Mouse (Mus musculus) layer of hippocampus, adult 8-10 months (tissue): Measurements from ENCODE around the gene Ift27. TPM values are rescaled to one million over a fixed set of nuclear protein-coding genes. Genes with fewer than 3 reads are reported as not detected.
A peak's percentile ranks its signal among the peaks of the same experiment; 100 is the strongest.

Source experiments
- DNase-seq, 2 experiments: peaks; one replicate each; pipeline ENCODE4 v3.0.0; 2022; ENCODE audit warnings: low spot score in 2 of 2
- total RNA-seq, 4 experiments: library from RNA; stranded (reverse); gene quantifications; 2 replicates each; pipeline ENCODE4 v1.2.4; 2022

Gene Ift27
- total RNA-seq: 10 to 100 TPM; 20.4 to 29.8 (median 25.7) TPM

DNA sequence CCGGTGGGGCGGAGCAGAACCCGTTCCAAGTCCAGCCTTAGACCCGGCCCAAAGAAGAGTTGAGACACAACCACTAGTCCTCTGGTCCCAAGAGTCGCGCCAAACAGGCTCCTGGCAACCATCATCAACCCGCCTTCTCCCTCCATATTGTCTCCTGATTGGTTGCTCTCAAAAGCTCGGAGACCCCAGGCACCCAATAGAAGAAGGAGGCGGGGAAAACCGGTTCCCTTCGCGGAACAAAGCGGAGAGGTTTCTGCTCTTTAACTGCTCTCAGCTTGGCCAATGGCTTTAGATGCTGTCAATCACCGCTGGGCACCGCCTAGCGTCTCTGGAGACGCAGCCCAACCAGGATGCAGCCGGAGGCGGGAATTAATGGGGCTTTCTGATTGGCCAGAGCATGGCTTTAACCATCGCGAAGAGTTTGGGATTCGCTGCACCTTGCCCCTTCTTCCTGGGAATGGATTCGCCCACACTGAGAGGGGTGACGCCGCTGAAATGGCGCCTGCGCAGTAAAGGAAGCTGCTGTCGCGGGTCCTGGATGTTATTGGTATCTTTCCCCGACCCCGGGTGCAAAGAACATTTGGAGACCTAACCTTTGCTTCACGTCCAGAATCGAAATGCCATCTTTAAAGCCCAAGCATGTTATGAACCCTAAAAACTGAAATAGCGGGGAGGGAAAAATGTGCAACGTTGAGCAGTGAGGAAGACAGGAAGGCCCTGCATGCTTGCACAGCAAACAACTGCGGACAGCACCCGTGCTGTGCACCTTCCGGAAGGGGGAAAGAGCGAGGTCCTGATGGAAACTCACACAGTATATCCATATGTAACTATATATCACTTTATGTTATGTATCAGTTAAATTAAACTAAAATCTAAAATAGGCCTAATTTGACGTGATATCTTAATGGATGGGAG is at the start of gene Ift27:
TSS of gene Ift27 (minus strand) at position 136 of the 915 bp plus-strand sequence.
- peak; percentile 99 to 100 for DNase-seq

DNA sequence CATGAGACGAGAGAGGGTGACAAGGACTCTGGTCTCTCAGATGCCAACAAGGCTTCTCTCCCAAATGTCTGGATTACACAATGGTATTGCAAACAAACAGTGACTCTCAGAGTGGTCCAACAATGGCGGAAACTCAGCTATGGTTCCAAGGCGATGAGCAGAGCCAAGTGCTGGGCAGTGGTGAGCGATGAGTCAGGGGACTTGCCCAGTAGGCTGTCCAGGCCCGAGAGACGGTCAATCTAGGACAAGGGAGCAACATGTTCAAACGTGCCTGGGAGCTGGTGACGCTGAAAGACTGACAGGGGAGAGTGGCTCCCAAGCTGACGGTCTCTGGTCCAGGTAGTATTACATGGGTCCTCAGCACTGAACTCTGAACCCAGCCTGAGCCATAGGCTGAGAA is 41.4 kb upstream of the Ift27 start:
- no peak for DNase-seq

DNA sequence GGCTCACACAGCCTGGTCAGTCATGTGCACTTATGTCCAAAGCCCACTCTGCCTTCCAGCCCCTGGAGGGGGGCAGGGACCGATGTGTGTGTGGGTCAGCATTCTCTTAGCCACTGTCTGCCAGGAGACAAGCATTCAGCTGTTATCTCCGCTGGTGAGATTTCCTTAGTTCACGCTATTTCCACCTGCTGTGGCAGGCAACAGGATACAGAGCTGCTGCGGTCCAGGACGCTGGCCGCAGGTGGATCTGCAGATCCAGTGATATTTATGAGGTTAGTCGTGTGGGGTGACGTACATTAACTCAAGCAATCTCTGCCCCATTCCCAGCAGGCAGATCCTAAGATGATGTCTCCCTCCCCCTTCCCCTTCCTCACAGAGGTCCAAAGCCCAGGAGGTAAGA is 37.5 kb upstream of the Ift27 start:
- no peak for DNase-seq

DNA sequence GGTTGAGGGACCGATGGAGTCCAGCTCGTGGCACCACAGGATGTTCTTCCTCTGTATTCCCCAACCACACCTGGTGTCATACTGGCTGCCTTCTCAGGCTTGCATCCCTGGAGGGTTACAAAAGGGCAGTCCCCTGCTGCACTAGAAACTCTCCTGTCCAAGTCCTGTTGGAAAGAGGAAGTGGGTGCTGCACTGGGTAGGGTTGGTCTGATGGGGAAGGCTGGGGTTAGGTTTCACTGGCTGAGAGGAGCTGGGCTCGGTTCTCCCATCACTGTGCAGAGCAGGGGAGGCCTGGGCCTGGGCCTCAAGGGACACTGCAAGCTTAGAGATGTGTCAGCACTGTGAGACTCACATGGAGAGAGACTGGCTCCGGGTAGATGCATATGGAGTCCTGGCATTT is 36.3 kb upstream of the Ift27 start:
- no peak for DNase-seq

DNA sequence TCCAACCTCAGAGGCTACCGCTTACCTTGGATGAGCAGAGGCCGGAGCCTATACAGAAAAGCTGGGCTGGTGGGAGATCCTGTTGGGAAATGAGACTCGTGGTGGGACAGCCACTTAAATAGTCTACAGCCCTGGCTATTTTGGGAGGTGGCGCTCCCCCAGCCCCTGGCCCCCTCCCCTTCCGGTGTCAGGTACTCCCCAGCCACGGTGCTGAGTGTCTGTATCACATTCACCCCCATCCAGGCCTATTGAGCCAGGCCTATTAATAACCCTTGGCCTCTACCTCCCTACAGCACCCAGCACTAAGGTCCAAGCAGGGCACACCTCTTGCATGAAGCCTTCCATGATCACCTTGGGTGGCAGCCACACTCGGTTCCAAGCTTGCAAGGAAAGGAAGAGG is 32.4 kb upstream of the Ift27 start, which contains the start of gene Pvalb:
TSS of gene Pvalb (minus strand) at position 89 of the 400 bp plus-strand sequence.
- DNase-seq: no peak

DNA sequence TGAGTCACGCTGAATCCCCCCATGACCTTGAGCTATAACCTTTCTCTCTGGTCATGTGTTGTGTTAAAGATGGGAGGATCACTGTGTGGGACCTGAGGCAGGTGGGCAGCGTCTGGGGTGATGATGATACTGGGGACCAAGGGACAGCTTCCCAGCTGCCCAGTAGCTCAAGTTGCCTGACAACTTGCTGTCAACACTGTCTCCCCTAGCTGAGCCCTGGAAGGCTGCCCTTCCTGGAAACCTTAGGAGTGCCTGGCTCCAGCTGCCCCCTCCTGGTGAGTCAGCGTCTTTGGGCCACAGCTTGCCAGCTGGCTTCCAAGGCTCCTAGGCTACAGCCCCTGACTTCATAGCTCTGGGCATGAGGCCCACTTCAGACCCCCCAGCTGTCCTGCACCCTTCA is 31.3 kb upstream of the Ift27 start:
- peak in 1 of 2 experiments; percentile 21 for DNase-seq

DNA sequence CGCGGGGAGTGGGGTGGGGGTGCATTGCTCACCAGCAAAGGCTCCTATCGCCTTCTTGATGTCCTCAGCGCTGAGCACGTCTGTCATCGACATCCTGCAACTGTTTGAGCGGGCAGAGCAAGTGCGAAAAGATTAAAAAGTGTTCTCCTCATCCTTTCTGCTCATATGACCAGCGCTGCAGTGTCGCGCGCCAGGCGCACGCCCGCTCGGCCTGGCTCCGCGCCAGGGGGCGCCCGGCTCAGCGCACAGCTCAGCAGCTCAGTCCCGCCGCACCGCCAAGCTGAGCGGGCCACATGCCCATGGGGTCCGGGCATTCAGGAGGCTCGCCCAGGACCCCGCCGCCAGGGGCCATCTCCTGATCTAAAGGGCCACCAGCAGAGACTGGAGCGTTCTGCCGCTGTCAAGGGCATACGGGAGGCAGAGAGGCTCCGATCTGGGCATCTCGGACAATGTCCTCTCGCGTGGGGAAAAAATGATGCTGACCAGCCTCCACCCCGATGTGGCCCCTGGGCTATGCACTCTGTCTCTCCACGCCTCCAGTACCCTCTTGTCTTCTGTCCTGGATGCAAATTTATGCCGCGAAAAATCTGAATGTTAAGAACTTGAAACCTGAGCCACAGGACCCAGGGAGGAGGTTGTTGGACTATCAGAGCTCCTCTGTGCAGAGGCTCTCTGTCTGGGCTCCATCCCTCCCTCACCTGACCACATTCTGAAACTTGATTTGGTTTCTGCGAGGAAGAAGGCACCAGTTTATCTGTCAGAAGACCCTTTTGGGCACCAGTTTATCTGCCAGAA is 30.3 kb upstream of the Ift27 start:
- peak in 1 of 2 experiments; percentile 37 for DNase-seq

DNA sequence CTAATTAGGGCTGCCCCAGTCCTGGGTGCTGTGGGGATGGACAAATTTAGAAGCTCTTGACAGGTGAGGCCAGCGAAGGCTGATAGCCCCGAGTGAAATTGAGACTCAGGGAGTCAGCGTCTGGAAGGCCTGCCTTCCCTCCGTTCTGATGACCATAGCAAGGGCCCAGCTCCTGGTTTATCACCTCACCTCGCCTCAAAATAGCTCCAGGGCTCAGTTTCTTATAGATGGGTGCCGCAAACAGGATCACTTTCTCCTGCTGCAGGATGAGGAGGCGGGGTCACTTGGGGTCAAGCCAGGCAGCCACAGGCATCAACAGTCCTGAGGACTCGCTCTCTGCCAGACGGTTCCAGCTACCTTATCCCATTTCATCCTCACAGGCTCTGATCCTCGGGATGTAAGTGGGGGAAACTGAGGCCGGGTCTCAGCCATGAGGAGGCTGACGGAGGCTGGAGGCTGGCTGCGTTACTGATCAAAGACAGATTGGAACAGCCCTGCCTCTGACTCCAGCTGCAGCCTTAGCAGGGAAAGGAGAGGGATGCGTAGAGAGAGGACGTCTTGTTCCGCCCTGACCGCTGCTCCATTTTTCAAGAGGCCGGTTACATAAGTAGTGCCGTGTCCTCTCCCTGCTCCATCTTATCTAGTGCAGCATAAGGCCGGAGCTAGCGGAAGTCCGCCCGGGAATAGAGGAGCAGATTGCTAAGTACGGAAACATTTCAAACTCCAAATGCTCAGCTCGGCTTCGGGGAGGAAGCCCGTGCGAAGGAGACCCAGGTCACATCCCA is 21.4 kb upstream of the Ift27 start:
- no peak for DNase-seq

DNA sequence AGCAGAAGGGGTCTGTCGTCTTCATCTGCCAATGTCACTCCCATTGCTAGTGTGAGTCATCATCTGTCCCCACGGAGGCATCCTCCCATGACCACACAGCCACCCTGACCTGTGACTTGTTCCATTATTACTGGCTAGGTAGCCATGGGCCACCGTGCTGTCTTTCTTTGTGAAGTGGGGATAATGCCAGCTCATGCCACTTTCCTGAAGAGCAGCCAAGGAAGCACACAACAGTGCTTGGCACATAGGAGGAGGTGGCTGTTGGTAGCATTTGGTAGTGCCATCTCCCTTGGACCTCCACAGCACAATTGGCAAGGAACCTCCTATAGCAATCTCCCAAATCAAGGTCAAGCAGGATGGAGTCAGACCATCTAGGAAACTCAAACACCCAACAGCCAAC is 20.4 kb upstream of the Ift27 start:
- no peak for DNase-seq

DNA sequence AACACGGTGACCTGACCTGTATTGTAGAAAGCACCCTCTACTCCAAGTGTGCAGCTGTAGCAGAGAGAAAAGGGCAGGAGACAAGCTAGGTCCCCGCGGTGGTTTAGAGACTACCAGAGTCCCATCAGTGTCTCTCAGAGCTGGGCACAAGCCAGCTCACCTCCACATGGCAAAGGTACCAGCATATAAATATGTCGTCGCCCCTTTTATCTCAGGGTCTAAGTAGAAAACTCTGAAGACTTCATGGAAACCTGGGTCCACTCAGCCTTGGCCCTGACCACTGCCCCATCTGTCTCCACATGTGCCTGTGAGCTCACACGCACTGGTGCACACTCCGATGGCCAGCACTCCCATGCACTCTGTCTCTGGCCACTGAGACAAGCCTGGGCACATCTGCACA is 15.7 kb upstream of the Ift27 start:
- no peak for DNase-seq

DNA sequence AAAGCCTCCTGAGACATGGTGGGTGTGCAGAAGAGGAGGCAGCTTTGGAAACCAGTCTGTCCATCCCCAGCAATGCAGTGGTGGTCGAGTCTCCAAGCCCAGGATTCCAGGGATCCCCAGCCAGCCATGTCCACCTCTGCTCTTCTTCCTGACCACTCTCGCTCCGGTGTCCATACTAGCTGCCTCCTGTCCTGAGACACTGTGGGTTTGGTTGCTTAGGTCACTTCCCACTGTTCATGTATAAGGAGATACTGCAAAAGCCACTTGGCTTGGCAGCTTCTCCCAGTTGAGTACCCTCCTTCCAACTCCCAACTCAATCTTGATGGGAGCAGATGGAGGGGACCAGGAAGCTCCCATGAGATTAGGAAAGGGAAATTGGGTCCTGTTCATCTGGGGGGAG is 14.6 kb upstream of the Ift27 start:
- no peak for DNase-seq

DNA sequence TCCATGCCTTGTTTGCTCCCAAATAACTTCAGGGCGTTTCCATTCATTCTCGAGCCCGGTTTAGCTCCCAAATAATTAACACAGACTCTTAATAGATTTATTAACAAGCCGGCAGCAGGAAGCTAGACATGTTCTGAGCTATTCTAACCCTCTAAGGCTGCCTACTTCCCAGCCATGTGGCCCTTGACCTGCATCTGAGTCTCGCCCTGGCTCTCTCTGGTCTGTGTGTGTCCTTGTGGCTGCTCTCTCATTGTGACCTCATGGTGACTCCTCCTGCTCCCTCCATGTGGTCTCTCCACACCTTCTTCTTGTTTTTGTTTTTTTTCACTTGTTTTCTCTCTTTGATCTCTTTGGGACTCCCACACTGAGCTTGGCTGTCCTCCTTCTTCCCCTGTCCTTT is 13.0 kb upstream of the Ift27 start:
- no peak for DNase-seq

DNA sequence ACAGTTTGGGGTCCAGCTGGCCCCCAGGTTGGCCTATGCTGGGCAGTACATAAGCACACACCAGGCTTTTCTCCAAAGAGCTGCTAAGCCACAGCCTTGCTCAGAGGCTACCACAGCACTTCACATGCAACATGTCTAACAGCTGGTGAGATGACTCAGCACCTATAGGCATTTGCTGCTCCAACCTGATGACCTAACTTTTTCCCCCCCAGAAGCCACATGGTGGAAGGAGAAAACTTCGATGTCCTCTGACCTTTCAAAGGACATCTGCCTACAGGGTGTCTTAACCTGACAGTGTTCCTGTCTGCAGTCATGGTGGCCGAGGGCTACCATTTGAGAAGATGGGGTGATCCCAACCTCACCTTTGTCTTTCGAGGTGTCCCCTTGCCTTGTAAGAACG is 11.7 kb upstream of the Ift27 start:
- DNase-seq: no peak

DNA sequence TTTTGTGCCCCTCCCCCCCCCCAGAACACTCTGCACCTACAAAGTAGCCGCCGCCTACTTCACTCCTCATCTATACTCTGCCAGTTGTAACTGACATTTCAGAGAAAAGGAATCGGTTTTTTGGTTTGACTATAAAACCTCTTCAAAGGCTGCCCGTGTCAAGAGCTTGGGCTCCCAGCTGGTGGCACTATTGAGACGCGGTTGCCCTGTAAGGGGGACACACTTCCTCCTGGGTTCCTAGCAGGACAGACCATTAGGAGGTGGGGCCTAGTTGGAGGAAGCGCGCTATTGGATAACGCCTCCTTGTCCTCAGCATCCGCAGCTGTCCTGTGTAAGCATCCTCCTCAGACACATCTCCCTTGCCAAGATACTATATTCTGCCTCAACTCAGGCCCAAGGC is 10.9 kb upstream of the Ift27 start:
- no peak for DNase-seq

DNA sequence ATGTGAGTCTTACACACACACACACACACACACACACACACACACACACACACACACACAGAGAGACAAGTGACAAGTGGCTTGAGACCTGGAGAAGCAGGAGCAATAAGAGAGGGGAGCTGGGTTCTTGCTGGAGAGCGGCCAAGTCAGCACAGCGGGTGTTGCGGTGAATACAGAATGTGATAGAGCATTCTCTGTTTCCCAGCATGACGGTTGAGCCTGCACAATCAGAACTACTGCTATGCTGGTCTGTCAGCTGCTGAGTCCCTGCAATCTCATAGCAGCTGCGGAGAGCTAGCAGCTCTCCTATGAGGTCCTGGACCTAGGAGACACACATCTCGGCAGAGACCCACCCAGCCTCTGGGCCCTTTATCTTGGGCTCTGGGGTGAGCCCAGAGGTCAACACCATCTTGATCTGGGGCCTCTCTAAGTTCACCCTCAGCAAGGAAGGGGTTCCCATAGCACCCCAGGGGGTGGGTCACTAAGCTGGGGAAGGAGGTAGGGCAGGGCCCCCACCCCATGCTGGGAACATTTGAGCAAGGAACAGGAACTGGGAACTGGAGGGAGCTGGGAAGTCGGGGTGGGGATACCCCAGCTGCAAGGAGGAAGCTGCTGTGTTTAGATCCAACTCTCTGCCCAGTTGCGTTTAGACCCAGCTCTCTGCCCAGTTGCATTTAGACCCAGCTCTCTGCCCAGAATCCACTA is 7.9 kb upstream of the Ift27 start:
- peak; percentile 63 for DNase-seq

DNA sequence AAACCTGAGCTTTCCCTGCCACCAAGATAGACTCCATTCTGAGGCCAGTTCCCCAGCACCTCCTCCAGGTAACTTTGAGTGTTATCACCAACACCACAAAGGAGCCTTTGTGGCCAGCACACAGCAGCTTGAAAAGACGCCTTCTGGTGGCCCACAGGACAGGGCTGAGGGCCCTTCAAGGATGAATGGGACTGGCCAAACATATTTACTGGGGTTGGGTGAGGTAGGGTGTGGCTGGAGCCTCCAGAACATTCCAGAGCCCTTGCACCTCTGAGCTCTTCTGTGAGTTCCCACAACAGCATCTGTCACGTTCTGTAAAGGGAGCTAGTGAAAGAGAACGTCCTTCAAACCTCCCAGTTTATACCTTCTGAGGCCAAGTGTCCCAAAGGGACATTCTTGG is 5.9 kb upstream of the Ift27 start:
- DNase-seq: no peak

DNA sequence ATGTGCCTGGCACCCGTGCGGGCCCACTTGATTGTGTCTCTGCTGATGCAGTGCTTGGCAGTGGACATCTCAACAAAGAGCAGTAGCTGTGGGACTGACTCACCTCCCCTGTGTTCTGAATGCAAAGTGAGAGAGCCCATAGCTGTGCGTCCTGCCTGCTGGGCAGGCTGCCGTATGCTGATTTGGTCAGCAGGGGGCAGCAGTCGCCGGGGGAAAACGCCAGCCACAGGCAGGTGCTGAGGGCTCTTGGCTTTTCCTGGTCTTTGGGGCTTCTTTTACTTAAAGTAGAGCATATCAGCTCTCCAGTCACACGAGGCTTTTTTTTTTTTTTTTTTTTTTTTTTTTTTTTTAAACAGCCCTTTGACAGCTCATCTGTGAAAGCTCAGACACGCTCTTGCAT is 4.5 kb upstream of the Ift27 start:
- DNase-seq: peak; percentile 63 to 84

DNA sequence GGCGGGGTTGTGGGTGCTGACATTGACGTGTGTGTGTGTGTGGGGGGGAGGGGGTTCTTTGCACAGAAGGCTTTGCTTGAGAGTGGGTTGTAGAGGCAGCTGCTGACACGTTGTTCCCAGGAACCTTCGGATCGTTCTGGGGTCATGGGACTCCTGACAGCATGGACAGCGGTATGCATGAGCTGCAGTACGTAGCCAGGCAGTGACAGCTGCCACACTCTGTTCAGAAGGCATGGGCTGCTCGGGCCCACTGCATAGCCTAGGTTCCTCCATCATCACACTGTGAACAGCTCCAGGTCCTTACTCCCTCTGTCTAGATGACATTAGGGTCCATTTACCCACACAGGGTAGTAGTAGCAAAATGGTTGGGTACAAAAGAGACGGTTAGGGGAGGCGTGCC is 3.4 kb upstream of the Ift27 start:
- DNase-seq: no peak

DNA sequence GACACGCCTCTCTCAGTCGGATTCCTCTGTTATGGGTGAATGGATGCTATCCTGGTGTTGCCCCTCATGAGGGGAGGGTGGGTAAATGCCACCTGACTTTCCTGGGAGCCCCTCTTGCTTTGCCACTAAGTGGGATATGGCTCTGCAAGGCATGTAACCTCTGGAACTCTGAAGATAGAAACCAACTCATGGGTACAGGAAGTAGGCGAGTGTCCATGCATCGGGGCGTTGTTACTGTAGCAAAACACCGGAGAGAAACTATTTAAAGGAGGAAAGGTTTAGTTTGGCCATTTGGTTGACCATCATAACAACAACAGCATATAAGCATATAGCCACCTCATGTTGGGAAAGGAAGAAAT is 959 bp upstream of the Ift27 start:
- DNase-seq: no peak

DNA sequence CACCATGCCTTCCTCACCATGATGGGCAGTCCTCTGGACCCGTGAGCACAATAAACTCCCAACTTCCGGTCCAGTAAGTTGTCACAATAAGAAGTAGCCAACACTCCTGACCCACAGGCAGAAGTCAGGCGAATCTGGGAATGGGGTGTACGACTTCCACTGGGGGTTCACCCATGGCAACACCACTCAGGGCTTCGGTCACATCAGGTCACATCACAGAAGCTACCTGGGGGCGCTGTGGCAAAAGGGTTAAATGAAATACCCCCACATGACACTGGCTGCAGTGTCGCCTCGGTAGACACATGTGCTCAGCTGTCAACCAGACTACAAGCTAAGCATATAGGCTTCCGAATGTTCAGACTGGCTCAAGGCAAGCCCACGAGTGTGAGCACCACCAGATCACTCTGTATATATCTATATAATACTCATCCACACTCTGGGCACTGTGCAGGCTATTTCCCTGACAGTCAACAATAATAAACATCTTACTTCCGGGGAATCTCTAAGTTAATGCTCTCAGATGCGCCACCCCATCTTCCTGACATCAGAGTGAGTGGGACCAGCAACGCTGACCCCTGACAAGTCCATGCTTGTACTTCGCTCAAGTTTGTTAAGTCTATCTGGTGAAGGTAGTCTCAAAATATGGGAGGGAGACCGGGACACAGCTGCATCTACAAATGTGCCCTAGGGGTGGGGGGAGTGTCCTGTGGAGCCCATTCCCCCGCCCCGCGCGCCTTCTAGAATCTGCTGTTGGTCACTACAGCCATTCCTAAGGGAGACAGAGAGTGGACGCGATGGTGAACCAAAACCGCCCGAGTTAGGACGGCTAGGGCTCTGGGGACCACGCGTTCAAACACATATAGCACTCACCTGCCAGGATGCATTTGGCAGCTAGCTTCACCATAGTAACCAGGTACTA is 749 bp downstream of the Ift27 start:
- no peak for DNase-seq
